Mouse (Mus musculus): Measurements from ENCODE around the gene Dus2.

DNA sequence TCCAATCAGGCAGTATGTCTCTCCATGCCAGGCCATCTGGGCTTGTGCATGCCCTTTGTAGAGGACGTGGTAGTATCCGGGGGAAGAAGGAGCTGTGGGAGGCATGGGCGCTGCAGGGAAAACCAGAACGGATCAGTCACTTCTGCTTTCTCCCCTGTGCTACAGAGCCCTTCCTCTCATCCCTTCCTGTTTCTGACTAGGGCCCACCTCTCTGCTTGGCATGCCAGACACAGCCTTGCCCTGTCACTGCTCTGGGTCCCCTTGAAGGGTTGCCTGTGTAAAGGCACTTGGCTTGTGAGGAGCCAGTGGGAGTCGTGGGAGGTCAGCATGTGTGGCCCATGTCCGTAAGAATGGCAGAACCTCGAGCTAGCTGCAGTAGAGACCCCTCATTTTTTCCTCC lies 5.2 kb downstream of the Dus2 start:
- TF ChIP-seq CTCF (IDR thresholded peaks at IDR 0.05; ENCODE audit: control insufficient read depth, insufficient read depth, insufficient read length) (no peak), MYOD1 (IDR thresholded peaks at IDR 0.05; ENCODE audit: control insufficient read depth, insufficient read length, low read depth) (no peak), USF1 (IDR thresholded peaks at IDR 0.05; ENCODE audit: low read depth) (no peak), CEBPB (IDR thresholded peaks at IDR 0.05; ENCODE audit: low read depth) (no peak), MYOG (IDR thresholded peaks at IDR 0.05; ENCODE audit: control insufficient read depth, extremely low read depth, insufficient read length) (no peak)

All from C2C12 (cell line).